Mouse (Mus musculus) ovary, adult 18-20 months (tissue): ENCODE results near the gene Col6a4.

Experiments
- DNase-seq: peaks from one replicate; pipeline ENCODE4 v3.0.0; 2022; ENCODE audit warnings: low spot score, mixed read lengths

Gene Col6a4

DNA sequence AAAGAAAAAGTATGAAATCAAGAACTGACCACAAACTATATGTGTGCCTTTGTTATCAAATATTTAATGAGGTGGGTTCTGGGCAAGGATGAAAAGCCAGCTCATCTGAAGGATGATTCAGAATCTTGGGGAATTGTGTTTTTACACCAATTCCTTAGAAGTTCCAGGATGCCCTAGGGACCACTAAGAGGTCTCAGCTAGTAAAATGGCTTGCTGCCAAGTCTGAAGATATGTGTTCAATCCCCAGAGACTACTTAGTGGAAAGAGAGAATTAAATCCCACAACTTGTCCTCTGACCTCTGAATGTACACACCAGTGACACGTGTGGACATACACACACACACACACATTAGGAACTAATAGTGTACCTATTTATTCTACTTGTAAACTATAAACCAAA lies 137.5 kb downstream of the Col6a4 start:
- DNase-seq = no peak

DNA sequence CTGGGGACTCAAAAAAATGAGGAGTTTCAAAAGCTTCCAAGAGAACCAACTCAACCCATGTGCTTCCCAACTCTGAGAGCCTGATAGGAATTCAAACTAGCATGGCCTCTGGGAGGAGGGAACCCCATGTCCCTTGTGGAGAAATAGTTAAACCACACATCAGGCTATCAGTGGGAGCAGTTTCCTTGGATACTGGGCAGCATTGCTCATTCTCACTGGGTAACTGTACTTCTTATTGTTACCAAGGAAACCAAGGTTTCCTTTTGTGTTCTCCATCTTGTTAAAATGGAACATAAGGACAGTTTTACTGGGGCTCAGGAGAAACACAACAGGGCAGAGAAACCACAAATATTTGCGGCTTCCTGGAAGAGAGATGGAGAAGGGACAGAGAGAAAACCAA lies 146.8 kb downstream of the Col6a4 start:
- no peak for DNase-seq

DNA sequence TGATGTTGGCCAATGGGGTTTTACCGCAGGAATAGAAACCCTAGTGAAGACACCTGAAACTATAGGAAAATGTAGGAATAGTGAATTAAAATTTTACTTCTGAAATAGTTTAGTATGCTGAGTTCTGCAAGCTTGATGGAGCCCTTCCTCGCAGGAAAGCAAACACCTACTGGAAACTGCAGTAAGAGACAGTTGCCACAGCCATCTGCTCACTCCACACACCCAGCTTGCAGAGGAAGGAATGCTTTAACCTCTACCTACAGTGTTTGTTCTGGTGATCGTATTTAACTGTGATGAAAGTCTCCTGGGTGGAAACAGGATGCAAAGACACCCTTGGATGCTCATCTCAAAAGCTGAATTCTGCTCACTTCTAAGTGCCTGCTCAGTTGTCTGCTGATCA lies 149.0 kb downstream of the Col6a4 start:
- no peak for DNase-seq
